Mouse (Mus musculus) CH12.LX (cell line): ENCODE data around the gene Sarnp.

ENCODE experiments used
- CTCF ChIP-seq, 2 experiments: IDR thresholded peaks in 1 of 2; conservative IDR thresholded peaks in 1 of 2; 2 replicates each; pipeline ENCODE4 v1.5.1; 2011 to 2012; ENCODE audit warnings: low read depth in 2 of 2, low read length in 2 of 2, improper control_type of control experiment in 1 of 2, inconsistent platforms in 1 of 2, mild to moderate bottlenecking in 1 of 2, moderate library complexity in 1 of 2
- EP300 ChIP-seq: IDR thresholded peaks from 2 replicates; pipeline ENCODE4 v1.6.1; 2011; ENCODE audit warnings: low read length, improper control_type of control experiment
- POLR2A ChIP-seq: IDR thresholded peaks from 2 replicates; pipeline ENCODE4 v1.6.1; 2011; ENCODE audit warnings: low read depth, mild to moderate bottlenecking, improper control_type of control experiment, low read length
- SIN3A ChIP-seq: IDR thresholded peaks from 2 replicates; pipeline ENCODE4 v1.6.1; 2012; ENCODE audit warnings: low read length, improper control_type of control experiment, inconsistent platforms
- USF1 ChIP-seq: IDR thresholded peaks from 2 replicates; pipeline ENCODE4 v1.6.1; 2014; ENCODE audit warnings: low read depth, mild to moderate bottlenecking, inconsistent platforms, low read length, improper control_type of control experiment
- ZNF384 ChIP-seq: IDR thresholded peaks from 2 replicates; pipeline ENCODE4 v1.6.1; 2012; ENCODE audit warnings: low read depth, low read length, improper control_type of control experiment, inconsistent platforms

DNA sequence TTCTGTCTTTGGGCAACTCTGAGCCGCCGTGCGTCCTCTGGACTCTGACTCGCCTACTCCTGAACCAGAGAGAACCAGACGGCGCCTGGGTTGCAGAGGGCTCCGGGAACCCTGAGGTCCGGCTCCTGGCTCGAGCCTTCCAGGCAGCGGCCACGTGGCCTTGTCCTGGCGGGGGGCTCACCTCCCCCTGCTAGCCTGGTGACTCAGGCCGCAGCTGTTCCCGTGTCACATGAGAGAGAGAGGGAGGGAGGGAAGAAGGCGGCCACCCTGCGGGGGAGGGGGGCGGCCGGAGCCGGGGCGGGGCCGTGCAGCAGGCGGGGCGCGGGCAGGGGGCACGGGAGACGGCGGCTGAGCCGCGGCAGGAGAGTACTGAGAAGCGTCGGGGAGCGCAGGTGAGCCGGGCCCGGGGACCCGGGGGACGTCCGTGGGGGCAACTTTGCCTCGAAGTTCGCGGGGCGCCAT lies 92.5 kb downstream of the Sarnp start:
- no peak for TF ChIP-seq ZNF384
- TF ChIP-seq CTCF (conservative IDR thresholded peaks at IDR 0.05 in 1 of 2, IDR thresholded peaks at IDR 0.05 in 1 of 2; ENCODE audit: low read depth in 2 of 2, low read length in 2 of 2), result no peak
- TF ChIP-seq POLR2A, result no peak
- TF ChIP-seq SIN3A, result no peak
- no peak for TF ChIP-seq USF1
- TF ChIP-seq EP300, result no peak
